Mouse (Mus musculus) ovary, adult 10 weeks (tissue): ENCODE measurements around the gene Liph. TPM values are rescaled to one million over a fixed set of nuclear protein-coding genes. Genes with fewer than 3 reads are reported as not detected.

ENCODE experiments used
- polyA plus RNA-seq: library from polyadenylated mRNA; stranded (reverse); fragments of 350-450 nt; fragmentation: Illumina TruSeq; extraction: RNeasy Lipid Tissue Mini Kit (QIAGEN cat#74804); gene quantifications from one replicate; pipeline ENCODE4 v1.2.3, GENCODE M21; 2014

Liph gene
- 0.37 TPM for polyA plus RNA-seq

GRCm38 (mm10) chr16:21995304-21995703 lies at the start of gene Liph:
TSS of gene Liph (minus strand) at chr16:21995663.

GRCm38 (mm10) chr16:22009099-22009584 lies 13.7 kb upstream of the Liph start, which contains the start of gene Senp2:
TSS of gene Senp2 (plus strand) at chr16:22009484.

GRCm38 (mm10) chr16:21946761-21947715 lies 48.4 kb downstream of the Liph start, which contains the start of gene Tmem41a:
TSS of gene Tmem41a (minus strand) at chr16:21947552.

Other genes with a start within 250 kb of the Liph start
- gene Ehhadh, start 207.9 kb downstream of the Liph start, polyA plus RNA-seq: 4.4 TPM
- 1.3 TPM for gene Map3k13, start 201.3 kb downstream of the Liph start, polyA plus RNA-seq
- 2.9 TPM for gene Tmem41a, start 48.1 kb downstream of the Liph start, polyA plus RNA-seq
- 57.2 TPM for gene Senp2, start 13.8 kb upstream of the Liph start, polyA plus RNA-seq
- 15.6 TPM for gene Igf2bp2, start 167.6 kb upstream of the Liph start, polyA plus RNA-seq